Mouse (Mus musculus) adrenal gland, adult 8-10 months (tissue): Measurements from ENCODE around the gene Lrrc61. TPM values are rescaled to one million over a fixed set of nuclear protein-coding genes. Genes with fewer than 3 reads are reported as not detected.

Source experiments
- DNase-seq: peaks from one replicate; pipeline ENCODE4 v3.0.0; 2022
- total RNA-seq, 4 experiments: library from RNA; stranded (reverse); gene quantifications; 2 replicates each; pipeline ENCODE4 v1.2.4; 2022

The Lrrc61 gene
- total RNA-seq, 4 experiments from 2014 or later = 45.6 to 49.5 (median 49.1) TPM

DNA sequence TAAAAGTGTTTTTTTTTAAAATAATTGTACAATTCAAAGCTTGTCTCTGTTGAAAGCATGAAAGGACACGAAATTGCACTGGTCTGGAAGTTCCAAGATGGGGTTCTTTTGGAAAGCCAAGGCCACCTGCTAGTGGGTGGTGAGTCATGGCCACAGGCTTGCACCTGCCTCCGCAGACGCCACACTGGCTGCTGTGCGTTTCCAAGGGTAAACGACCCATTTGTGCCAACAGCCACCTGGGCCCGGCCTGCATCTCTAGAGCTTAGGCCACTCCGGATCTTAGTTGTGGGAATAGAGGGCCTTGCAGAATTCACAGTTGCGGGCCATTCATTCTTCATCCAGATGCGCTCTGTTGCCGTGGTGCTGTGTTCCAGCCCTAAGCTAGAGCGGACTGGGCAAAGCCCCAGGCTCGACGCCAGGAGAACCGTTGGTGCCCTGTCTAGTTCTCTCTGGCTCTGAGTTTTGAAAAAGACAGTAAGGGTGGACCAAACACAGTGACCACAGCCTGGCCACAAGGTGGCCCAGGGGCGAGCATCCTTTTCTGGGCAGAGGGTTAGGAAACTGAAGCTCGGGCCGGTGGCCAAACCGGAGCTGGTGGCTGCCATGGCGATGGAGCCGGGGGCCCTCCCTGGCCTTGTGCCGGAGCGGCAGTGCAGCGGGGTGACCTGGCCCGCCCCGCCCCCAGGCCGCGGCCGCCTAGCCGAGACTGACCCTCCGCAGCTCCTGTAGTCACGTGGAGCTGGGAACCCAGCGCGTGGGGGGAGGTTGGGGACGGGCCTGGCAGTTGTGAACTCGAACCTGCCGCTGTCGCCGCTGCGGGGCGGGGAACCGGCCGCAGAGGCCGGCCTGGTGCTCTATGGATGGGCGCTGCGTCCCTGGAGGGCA is 38.8 kb downstream of the Lrrc61 start, which contains the start of the genes Repin1 and Gm44965:
TSS of gene Repin1 (plus strand) at position 726 of the 885 bp plus-strand sequence.
TSS of gene Gm44965 (plus strand) at position 784 of the 885 bp plus-strand sequence.
- peak; percentile 92 for DNase-seq

- peak; percentile 70 for DNase-seq
These were observed 39.6 kb downstream of the Lrrc61 start for GRCm38 (mm10) chr6:48594043-48594738.

DNA sequence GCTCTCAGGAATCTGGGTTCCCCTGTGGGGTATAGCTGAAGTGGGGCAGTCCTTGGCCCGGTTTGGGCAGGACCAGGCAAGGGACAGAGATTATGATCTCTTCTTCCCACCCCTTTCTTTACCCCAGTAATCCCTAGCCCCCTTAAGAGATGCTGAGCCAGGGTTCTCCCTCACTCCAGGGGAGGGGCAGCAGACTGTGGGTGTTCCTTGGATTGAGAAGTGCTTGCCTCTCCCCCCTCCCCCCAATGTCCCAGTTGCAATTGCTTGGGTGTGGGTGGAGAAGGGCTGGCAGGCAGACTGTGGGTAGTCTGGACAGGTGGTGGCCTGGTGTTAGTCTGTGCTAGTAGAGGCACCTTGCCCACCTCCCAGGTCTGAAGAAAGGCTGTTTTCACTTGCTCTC is 40.7 kb downstream of the Lrrc61 start:
- DNase-seq = no peak

GRCm38 (mm10) chr6:48596545-48597232 is 42.1 kb downstream of the Lrrc61 start:
- DNase-seq = no peak

- DNase-seq = no peak
These were observed 42.6 kb downstream of the Lrrc61 start for GRCm38 (mm10) chr6:48597233-48597625.

GRCm38 (mm10) chr6:48600594-48600993 is 46.0 kb downstream of the Lrrc61 start:
- DNase-seq = no peak

DNA sequence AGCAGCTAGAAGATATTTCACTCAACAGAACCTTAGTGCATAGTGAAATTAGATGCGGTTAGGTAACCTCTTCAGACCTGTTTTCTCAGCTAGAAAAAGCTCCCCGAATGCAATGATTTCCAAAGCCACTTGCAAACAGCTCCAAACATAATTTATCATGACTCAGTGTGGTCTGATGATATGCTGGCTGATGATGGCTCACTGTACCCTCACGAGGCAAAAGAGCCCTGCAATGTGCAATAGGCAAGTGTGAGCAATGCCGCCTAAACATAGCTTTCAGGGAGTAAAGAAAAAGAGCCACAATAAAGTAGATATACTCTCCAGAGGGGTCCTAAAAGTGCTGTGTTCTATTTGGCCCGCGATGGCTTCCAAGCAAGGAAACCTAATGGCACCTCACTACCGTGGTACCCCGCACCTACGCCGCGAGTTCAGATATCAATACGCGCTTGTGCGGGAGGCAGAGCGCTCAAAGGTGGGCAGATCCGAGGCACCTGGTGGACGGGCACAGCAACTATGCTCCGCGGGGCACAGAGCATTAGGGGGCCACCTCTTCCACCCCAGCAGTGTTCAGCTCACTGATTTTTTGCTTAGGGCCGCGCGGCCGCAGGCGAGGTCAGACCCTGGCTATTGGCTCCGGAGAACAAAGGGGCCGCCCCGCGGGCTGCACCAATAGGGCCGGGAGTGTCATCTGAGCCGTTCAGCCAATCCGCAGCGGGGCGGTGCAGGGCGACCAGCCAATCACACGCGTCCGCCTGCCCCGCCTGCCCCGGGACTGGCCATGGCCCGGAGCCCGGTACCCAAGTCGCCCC is 46.9 kb downstream of the Lrrc61 start, which contains the start of gene Zfp775:
TSS of gene Zfp775 (plus strand) at position 793 of the 809 bp plus-strand sequence.
- DNase-seq = peak; percentile 96

- no peak for DNase-seq
These were observed 47.6 kb downstream of the Lrrc61 start for GRCm38 (mm10) chr6:48602080-48602741.

- peak; percentile 74 for DNase-seq
These were observed 53.5 kb downstream of the Lrrc61 start for GRCm38 (mm10) chr6:48608124-48608523.

DNA sequence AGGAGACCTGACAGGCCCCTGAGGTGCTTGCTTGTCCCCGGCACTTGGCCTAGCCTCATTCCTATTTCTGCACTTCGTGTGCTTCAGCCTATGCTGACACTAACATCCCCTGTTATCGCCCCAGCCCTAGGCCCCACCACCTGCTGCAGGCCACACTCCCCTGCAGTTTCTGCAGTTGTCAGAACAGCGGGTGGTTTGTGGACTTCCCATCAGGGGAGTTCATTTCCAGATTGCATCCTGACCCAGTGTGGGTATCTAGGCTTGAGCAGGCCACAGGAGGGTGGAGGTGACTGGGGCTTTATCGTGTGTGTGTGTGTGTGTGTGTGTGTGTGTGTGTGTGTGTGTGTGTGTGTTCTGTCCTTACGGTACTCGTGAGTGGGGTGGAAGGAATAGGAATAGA is 54.9 kb downstream of the Lrrc61 start:
- DNase-seq = no peak

DNA sequence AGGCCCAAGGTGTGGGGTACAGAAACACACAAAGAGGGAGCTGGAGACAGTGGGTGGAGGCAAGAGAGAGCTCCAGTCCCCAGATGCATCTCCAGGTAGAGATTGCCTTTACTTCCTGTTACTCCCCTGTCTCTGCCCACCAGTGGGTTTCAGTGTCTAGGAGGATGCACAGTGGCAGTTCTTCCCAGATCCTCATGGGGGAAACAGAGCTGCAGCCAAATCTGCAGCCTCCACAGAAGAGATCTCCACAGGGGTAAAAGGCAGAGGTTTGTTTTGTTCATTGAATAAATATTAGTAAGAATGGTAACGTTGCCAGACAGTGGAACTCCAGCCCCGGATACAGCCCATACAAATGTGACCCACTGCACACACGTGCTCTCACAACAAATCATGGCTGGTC is 56.1 kb downstream of the Lrrc61 start:
- DNase-seq = no peak

- DNase-seq = no peak
These were observed 58.9 kb downstream of the Lrrc61 start for GRCm38 (mm10) chr6:48613464-48613863.

DNA sequence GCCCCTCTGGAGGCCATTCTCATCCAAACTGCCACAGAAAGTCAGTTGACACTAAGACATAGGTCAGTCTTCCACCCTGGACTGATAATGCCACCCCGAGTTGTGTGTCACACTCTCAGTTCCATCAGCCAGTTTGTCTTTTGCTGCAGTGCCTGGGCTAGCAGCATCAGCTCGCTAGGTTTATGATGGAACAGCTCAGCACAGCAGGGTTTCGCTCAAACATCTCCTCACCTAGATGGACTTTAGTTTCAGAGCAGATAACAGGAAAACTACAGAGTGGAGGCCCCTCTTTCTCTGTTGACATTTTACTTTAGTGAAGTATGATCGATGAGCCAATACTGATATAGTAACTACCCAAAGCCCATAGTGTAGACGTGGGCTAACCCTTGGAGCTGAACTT is 60.2 kb downstream of the Lrrc61 start:
- no peak for DNase-seq

GRCm38 (mm10) chr6:48620031-48620430 is 65.4 kb downstream of the Lrrc61 start:
- no peak for DNase-seq

Other genes with a start within 250 kb of the Lrrc61 start
- 10 to 100 TPM; 44.0 to 56.6 (median 50.8) TPM for gene Krba1, start 159.2 kb upstream of the Lrrc61 start, total RNA-seq
- 10 to 100 TPM; 56.7 to 68.0 (median 60.6) TPM for gene Zfp467, start 109.0 kb upstream of the Lrrc61 start, total RNA-seq
- gene Sspo, start 106.6 kb upstream of the Lrrc61 start, total RNA-seq = 1 to 10 TPM; 2.7 to 9.7 (median 5.6) TPM
- gene Atp6v0e2, start 17.2 kb upstream of the Lrrc61 start, total RNA-seq = 100 to 1,000 TPM; 100 to 130 (median 113) TPM
- 100 to 1,000 TPM in 1 of 4 experiments, 10 to 100 TPM in 3; 68.8 to 138 (median 88.5) TPM for gene Rarres2, start 18.0 kb downstream of the Lrrc61 start, total RNA-seq
- not detected for gene Gm45021, start 34.8 kb downstream of the Lrrc61 start, total RNA-seq
- 10 to 100 TPM; 59.1 to 84.5 (median 79.5) TPM for gene Repin1, start 39.1 kb downstream of the Lrrc61 start, total RNA-seq
- 1 to 10 TPM in 3 of 4 experiments, not detected in 1; 1.8 to 7.7 (median 2.6) TPM for gene Gm44965, start 39.1 kb downstream of the Lrrc61 start, total RNA-seq
- gene Zfp775, start 47.3 kb downstream of the Lrrc61 start, total RNA-seq = 10 to 100 TPM; 10.8 to 14.9 (median 13.4) TPM
- gene AI854703, start 72.0 kb downstream of the Lrrc61 start, total RNA-seq = 1 to 10 TPM; 1.9 to 6.3 (median 4.1) TPM
- gene Gimap8, start 92.4 kb downstream of the Lrrc61 start, total RNA-seq = 10 to 100 TPM in 2 of 4 experiments, 1 to 10 TPM in 2; 9.1 to 15.2 (median 11.7) TPM
- 1 to 10 TPM; 6.9 to 8.3 (median 7.0) TPM for gene Gimap9, start 121.3 kb downstream of the Lrrc61 start, total RNA-seq
- gene Gimap4, start 129.8 kb downstream of the Lrrc61 start, total RNA-seq = 10 to 100 TPM; 29.1 to 56.5 (median 49.4) TPM
- 10 to 100 TPM; 53.5 to 89.6 (median 66.6) TPM for gene Gimap6, start 153.4 kb downstream of the Lrrc61 start, total RNA-seq
- gene Gm28053, start 163.8 kb downstream of the Lrrc61 start, total RNA-seq = 1 to 10 TPM; 1.9 to 6.3 (median 3.6) TPM
- under 1 TPM in 3 of 4 experiments, not detected in 1; 0.28 to 0.83 (median 0.52) TPM for gene Gimap7, start 163.8 kb downstream of the Lrrc61 start, total RNA-seq
- gene Gimap1, start 184.3 kb downstream of the Lrrc61 start, total RNA-seq = 10 to 100 TPM in 3 of 4 experiments, 1 to 10 TPM in 1; 7.4 to 18.7 (median 11.0) TPM
- gene Gimap5, start 191.4 kb downstream of the Lrrc61 start, total RNA-seq = 10 to 100 TPM; 13.9 to 22.5 (median 16.9) TPM
- 10 to 100 TPM in 3 of 4 experiments, 1 to 10 TPM in 1; 9.6 to 18.3 (median 13.7) TPM for gene Gimap3, start 216.1 kb downstream of the Lrrc61 start, total RNA-seq